Mouse (Mus musculus) 3134 (cell line): ENCODE data around the gene Ccl27a.

Experiments
- DNase-seq: peaks from one replicate; pipeline ENCODE4 v3.0.0-alpha.2; 2011; ENCODE audit warnings: low spot score; ENCODE audit not compliant: insufficient read length; ENCODE audit errors: extremely low read depth

The Ccl27a gene

DNA sequence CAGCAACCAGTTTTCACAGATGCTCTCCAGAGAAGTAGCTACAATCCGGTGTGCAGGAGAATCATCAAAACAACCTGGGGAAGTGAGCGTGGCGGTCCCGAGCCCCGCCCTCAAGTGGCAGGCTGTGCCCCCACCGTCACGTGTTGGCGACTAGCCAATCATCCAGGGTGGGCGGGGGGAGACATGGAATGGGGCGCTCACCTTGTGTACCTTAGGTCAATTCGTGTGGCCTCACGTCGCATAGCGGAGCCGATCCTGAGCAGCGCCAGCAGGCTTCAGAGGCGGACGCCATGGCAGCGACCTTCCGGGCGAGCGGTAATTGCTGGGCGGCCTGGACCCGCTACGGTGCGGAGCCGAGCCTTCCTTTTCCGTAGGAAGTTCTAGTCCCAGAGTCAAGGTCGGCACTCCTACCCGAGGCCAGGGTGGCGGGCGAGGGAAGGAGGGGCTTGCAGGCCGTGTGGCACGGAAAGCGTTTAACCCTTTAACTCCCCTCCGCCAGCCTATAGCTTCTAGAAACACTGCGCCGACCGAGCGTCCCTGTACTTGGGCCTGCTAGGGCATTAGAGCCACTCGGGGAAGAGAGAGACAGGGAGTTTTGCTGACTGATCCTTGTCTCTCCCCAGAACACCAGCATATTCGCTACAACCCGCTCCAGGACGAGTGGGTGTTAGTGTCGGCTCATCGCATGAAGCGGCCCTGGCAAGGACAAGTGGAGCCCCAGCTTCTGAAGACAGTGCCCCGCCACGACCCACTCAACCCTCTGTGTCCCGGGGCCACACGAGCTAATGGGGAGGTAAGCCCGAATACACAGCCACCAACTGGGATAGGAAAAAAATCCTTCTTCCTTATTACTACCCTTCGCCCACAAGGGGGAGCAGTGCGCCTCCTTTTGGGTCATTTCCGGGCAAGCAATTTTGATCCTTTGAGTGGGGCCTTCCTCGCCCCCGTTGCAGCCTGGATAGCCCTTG lies 18.4 kb downstream of the Ccl27a start, which contains the start of gene Sigmar1:
Sigmar1 (minus strand) TSS at position 820 of the 968 bp plus-strand sequence.
- peak; percentile 90 for DNase-seq

DNA sequence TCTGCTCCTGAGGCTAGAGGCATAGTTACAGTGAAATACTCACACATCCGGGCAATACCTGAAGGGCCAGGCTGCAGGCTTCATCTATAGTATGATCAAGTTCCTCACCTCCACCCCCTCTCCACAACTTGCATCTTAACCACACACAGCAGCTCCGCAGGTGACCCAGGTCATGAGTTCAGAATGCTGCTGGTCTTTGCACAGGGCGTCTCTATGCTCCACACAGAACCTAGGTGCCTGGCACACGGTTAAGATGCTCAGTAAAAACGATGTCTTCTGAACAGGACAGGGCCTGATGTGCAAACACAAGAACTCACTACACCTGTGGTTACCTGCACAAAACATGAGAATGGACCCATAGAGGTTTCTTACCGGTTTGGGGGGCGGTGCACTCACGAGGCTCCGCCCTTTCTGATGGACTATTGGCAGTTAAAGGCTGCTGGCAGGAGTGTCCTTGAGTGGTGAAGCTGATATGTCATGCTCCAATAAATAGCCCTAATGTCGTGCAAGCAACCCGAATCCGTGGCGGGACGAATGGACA lies 19.2 kb downstream of the Ccl27a start, which contains the start of gene Galt:
Galt (plus strand) TSS at position 432 of the 541 bp plus-strand sequence.
- DNase-seq = no peak

DNA sequence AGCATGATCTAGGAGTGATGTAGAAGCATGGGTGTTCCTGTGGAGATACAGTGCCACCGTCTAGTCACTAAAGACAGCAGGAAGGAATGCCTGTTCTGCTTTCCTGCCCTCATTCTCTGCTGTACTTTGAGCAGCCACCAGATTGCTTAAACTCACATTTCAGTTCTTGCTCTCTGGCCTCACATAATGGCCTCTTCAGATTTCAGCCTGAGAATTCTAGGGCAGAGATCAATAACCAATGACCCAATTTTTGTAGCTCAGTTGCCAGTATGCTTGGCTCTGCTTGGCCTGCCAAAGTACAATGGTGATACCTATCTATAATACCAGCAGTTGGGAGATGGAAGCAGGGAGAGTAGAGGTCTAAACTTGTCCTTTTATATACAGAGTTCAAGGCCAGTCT lies 29.0 kb downstream of the Ccl27a start:
- no peak for DNase-seq

DNA sequence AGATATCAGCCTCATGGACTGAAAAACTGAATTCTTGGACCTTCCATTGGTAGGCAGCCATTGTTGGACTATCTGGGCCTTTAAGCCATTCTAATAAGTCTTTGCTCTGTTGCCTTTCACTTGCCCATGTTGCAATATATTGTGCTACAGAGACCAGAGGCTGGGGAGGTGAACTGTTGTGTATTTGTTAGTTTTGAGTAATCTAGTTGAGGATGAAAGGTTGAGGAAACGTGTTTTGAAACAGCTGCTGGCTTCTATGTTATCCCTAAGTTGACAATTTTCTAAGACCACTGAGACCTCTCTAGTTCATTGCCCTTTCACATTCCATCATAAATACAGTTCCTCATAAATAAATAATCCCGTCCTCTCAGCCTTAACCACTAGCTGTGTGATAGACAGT lies 29.9 kb downstream of the Ccl27a start:
- DNase-seq = no peak

DNA sequence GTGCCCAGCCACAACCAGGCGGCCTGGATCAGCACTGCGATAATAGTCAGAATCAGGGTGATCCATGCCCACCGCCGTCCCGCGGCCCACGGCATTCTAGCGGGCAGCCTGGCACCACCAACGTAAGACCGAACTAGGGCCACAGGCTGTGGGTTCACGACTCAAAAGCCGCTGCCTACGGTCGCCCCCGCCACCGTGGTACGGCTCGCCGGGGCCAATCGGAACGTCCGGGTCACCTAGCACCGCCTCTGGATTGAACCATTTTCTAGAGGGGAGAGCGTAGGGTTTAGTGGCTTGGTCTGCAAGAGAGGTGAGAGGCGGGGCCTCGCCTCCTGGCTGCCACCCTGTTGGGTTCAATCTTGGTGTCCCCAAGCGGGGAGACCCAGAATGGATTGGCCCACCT lies 32.9 kb downstream of the Ccl27a start:
- peak; percentile 100 for DNase-seq

DNA sequence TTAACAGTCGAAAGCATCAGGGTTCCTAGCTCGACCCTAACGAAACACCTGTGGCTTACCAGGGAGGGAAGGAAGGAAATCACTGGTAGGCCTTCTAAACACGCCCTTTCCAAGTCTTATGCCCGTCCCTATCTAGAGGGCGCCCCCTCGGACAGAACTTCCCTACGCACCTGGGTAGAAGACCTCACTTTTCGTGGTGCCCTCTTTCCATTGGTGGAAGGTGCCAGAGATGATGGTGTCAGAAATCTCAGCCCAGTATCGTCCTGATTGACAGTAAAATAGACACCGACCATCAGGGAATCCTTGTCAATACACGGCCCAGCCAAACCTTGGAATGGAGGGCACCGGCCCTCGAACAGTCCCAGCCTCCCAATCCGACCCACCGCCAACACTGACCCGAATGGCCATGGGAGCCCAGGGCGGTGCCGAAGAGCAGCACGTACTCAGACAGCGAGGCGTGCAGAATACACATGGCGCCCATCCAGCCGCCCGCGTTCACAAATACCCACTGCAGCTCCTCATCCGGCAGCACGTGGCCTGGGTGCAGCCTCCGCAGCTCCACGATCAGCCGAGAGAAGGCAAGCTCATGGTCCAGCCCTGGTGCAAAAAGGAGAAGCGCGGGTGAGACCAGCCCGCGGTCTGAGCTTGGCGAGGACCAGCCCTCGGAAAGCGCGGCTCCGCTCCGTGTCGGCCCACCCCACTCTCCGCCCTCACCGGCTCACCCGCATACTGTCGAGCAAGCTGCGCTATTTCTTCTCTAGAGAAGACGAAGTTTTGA lies 33.5 kb downstream of the Ccl27a start:
- DNase-seq = no peak

DNA sequence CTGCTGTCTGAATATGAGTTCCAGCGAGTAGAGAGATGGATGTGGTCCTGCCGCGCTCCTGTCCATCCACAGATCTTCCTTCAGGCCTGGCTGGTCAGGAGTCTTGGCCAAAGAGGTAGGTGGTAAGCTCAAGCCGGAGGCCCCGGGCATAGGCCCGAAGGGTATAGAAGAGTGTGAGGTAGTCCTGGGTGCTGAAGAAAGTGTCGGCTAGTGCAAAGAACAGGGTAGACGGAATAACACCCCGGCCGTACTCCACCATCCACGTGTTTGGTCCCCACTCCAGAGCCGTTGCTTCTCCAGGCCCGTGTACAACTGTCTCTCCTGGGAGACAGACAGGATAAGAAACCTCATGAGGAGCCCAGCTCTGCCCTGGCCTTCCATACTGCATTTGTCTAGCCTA lies 34.8 kb downstream of the Ccl27a start:
- no peak for DNase-seq

DNA sequence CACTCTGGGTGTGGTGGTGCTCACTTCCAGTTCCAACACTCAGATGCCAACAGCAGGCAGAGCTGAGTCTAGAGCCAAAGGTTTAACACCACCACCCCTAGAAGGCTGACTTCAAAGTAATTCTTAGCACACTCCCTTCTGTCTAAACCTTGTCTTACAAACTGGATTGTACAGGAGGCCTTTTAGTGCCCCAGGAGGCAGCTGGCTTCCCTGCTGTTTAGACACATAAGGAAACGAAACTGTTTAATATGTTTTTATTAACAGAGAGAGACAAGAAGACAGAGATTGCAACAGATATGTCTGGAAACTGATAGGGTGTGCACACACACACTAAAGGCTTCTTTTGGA lies 35.8 kb downstream of the Ccl27a start:
- DNase-seq = no peak

DNA sequence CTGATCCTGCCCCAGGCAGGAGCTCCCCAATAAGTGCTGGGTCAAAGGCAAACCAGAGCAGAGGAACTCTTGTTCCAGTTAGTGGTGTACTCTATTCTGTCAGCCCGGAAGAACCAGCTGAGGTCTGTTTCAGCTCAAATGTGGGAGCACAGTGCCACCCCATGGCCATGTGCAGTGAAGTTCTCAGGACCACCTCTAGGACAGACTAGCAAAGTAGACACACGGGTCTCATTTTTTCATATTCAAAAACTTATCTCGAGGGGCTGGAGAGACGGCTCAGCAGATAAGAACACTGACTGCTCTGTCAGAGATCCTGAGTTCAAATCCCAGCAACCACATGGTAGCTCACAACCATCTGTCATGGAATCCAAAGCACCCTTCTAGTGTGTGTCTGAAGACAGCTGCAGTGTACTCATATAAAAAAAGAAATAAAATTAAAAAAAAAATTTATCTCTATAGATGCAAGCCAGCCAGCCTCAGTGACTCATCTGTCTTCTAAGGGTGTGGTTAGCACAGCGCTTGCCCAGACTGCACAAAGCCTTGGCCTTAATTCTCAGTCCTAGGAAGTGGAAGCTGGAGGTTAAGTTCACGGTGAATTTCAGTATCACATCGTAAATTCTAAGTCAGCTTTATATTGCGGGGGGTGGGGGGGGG lies 36.3 kb downstream of the Ccl27a start:
- peak; percentile 52 for DNase-seq

DNA sequence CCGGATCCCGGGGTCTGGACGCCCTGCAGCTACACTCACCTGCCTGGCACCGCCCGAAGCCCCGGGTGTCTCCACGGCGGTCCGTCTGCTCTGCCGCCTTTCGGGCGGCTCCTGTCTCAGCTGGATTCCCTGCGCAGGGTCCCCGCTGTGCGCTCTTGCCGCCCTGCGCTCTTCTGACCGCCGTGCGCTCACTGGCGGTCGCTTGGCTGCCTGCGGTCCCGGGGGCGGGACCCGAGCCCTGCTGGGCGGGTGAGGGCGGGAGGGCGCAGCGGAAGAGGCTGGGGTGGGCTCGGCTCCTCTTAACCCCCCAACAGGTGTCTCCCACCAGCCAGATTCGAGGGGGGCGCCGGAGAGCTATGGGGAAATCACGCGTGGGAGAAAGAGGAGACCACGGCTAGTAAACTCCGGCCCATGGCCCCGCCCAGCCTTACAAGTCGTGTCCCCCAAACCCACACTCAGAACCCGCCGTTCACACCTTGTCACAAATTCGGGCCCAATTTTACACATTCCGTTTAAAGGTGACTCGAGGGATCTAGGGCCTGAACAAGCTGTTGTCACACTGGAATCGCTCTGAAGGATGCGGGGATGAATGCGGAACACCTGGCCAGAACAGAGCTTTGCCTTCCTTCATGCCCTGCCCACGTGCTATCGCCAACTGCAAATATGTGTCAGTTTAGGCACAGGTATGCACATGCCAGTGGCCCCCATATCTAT lies 42.8 kb downstream of the Ccl27a start, which contains the start of gene Arid3c:
Arid3c (minus strand) TSS at position 91 of the 714 bp plus-strand sequence.
- DNase-seq = no peak

DNA sequence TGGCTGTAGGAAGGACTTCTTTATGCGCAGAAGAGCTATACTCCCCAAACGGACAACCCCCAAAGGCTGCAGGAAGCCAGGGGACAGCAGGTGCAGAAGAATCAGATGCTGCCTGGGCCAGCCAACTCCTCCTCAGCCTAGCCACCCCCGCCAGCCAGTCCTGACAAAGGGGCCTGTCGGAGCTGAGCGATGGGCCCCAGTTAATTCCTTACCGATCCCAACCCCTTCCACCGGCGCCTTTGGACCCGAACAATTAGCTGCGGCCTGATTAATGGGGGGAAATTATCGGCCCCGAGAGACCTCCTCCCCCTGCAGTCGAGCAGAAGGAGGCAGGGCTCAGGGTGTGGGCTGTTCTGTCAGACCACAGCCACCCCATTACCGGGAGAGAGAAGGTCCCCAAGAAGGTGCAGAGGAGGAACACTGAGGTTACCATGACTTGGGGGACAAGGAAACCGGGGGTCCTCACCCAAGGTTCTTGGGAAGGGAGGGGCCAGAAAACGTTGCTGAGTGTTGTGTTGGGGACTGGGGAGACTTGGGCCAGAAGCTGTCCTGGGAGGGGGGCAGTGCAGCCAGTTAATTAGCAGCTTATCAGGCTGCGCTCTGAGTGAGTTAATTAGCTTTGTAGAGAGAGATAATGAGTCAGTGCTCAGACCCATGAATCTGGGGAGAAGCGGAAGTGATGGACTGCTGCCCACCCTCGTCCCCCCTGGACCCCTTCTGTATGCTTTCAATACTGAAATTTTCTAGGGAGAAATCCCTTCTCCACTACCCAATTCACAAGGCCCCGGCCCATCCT lies 47.0 kb downstream of the Ccl27a start:
- DNase-seq = no peak

DNA sequence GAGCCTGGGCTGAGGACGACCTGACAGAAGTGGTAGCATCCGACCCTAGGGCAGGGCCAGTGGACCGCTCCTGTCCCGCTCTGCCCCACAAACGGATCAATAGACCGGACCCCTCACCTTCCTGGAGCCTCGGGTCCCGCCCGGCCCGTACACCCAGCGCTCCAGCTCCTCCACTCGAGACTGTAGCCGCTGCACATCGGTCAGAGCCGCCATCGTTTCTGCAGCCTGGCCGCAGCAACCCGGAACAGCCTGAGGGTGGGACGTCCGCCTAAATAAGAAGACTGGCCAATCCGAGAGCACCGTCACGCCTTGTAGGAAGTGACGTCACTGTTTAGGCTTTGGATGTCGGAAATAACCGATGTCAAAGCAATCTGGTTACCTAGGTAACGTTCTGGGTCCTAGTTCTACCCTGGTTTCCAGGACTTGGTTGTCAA lies 51.1 kb downstream of the Ccl27a start, which contains the start of gene Dctn3:
Dctn3 (minus strand) TSS at position 253 of the 434 bp plus-strand sequence.
- DNase-seq = peak; percentile 84
